Mouse (Mus musculus): ENCODE measurements around the gene Casd1.

- TF ChIP-seq CTCF (conservative IDR thresholded peaks at IDR 0.05; ENCODE audit: insufficient read depth, insufficient read length, low read depth, low read length) = no peak
- no peak for TF ChIP-seq POLR2A (IDR thresholded peaks at IDR 0.05; ENCODE audit: low read depth, low read length)
Observed at GRCm38 (mm10) chr6:4577756-4578155, 22.9 kb upstream of the Casd1 start.

Measured in kidney, adult 2 months (tissue).